Mouse (Mus musculus) heart, embryonic 16.5 days (tissue): ENCODE measurements at regions not wholly inside any gene's neighbourhood (a gene's known extent, or its start where the extent isn't known, plus 50 kb on each side); places are given as distances from the start of the nearest gene placed in this dataset.

Source experiments
- ATAC-seq: fragments of 200-750 bp; cut with Nextera tagmentation; replicated peaks from 2 replicates; pipeline ENCODE4 v1.8.0; 2017; ENCODE audit warnings: moderate number of reproducible peaks; ENCODE audit not compliant: insufficient read depth, low FRiP score; ENCODE audit errors: extremely low read depth
- H3K27ac ChIP-seq: fragments of 300-500 bp; sonication (generic); 2 replicates; pipeline ENCODE4 v1.5.1; 2014; ENCODE audit warnings: mild to moderate bottlenecking, low read length, control low read depth, moderate library complexity
- H3K27me3 ChIP-seq: fragments of 300-500 bp; sonication (generic); 2 replicates; pipeline ENCODE4 v1.6.1; 2014; ENCODE audit warnings: low read length, mixed read lengths; ENCODE audit not compliant: control insufficient read depth, insufficient read depth
- H3K36me3 ChIP-seq: fragments of 300-500 bp; sonication (generic); 2 replicates; pipeline ENCODE4 v1.6.1; 2014; ENCODE audit not compliant: control insufficient read depth, insufficient read depth
- H3K4me1 ChIP-seq: fragments of 300-500 bp; sonication (generic); 2 replicates; pipeline ENCODE4 v1.6.1; 2014; ENCODE audit warnings: low read length, mixed read lengths; ENCODE audit not compliant: control insufficient read depth, insufficient read depth
- H3K4me2 ChIP-seq: fragments of 300-500 bp; sonication (generic); 2 replicates; pipeline ENCODE4 v1.6.1; 2014; ENCODE audit warnings: low read depth, mild to moderate bottlenecking, control low read depth, low read length
- H3K4me3 ChIP-seq: fragments of 300-500 bp; sonication (generic); 2 replicates; pipeline ENCODE4 v1.5.1; 2014; ENCODE audit warnings: mild to moderate bottlenecking, control low read depth, low read length
- H3K9ac ChIP-seq: fragments of 300-500 bp; sonication (generic); 2 replicates; pipeline ENCODE4 v1.6.1; 2014; ENCODE audit warnings: low read length, control low read depth
- H3K9me3 ChIP-seq: fragments of 300-500 bp; sonication (generic); replicated peaks from 2 replicates; pipeline ENCODE4 v1.6.1; 2016; ENCODE audit warnings: low read length; ENCODE audit not compliant: control insufficient read depth
- WGBS: fragments of 180-500 bp; shearing (Covaris S2); extraction: QIAGEN DNeasy Blood & Tissue Kit; methylation state at CpG from one replicate; pipeline ENCODE4 v1.1.7; 2014; 5-methylcytosine and 5-hydroxymethylcytosine counted together

- H3K9ac ChIP-seq: no peak overlapping the region
- no peak overlapping the region for H3K27ac ChIP-seq
- no peak for ATAC-seq
- H3K4me1 ChIP-seq: no peaks in the 10 kb centered on the region
- no peaks in the 10 kb centered on the region for H3K9me3 ChIP-seq
- no peak overlapping the region for H3K4me3 ChIP-seq
- WGBS: 35% methylated on average over 2 of the region's 2 CpGs
- no peak overlapping the region for H3K4me2 ChIP-seq
- H3K27me3 ChIP-seq: no peaks in the 10 kb centered on the region
- H3K36me3 ChIP-seq: no peaks in the 10 kb centered on the region
Observed at GRCm38 (mm10) chr5:116776450-116776849, 184.8 kb upstream of the Srrm4 start.

- Histone ChIP-seq H3K9ac (no peak overlapping the region), H3K4me3 (no peak overlapping the region), H3K36me3 (no peaks in the 10 kb centered on the region), H3K27ac (no peak overlapping the region), H3K9me3 (peaks cover 4% of the 10 kb centered on the region; the same call in 1 of the 2 replicates), H3K4me1 (no peaks in the 10 kb centered on the region), H3K4me2 (no peak overlapping the region), H3K27me3 (no peaks in the 10 kb centered on the region)
- WGBS: 79% methylated on average over 2 of the region's 2 CpGs
- no peak for ATAC-seq
Observed at GRCm38 (mm10) chr5:116766261-116766660, 174.6 kb upstream of the Srrm4 start.

- H3K36me3 ChIP-seq: no peaks in the 10 kb centered on the region
- no peak overlapping the region for H3K4me3 ChIP-seq
- no peaks in the 10 kb centered on the region for H3K27me3 ChIP-seq
- WGBS: 85% methylated on average over 6 of the region's 6 CpGs
- H3K9me3 ChIP-seq: peaks cover 6% of the 10 kb centered on the region; the same call in 1 of the 2 replicates
- H3K4me1 ChIP-seq: no peaks in the 10 kb centered on the region
- H3K4me2 ChIP-seq: no peak overlapping the region
- no peak for ATAC-seq
- no peak overlapping the region for H3K27ac ChIP-seq
- H3K9ac ChIP-seq: no peak overlapping the region
Observed at GRCm38 (mm10) chr5:116761323-116761722, 169.7 kb upstream of the Srrm4 start.

- no peak overlapping the region for H3K27ac ChIP-seq
- H3K27me3 ChIP-seq: no peaks in the 10 kb centered on the region
- no peak overlapping the region for H3K4me2 ChIP-seq
- H3K9me3 ChIP-seq: peaks cover 6% of the 10 kb centered on the region; the same call in 1 of the 2 replicates
- no peak overlapping the region for H3K4me3 ChIP-seq
- no peak for ATAC-seq
- H3K4me1 ChIP-seq: no peaks in the 10 kb centered on the region
- no peak overlapping the region for H3K9ac ChIP-seq
- H3K36me3 ChIP-seq: no peaks in the 10 kb centered on the region
- WGBS: 73% methylated on average over 14 of the region's 14 CpGs
Observed at GRCm38 (mm10) chr5:116758687-116759086, 167.1 kb upstream of the Srrm4 start.

GRCm38 (mm10) chr5:116752941-116753340 is 161.3 kb upstream of the Srrm4 start:
- Histone ChIP-seq H3K9me3 (no peaks in the 10 kb centered on the region), H3K4me2 (no peak overlapping the region), H3K27me3 (no peaks in the 10 kb centered on the region), H3K4me3 (no peak overlapping the region), H3K27ac (no peak overlapping the region), H3K4me1 (no peaks in the 10 kb centered on the region), H3K36me3 (no peaks in the 10 kb centered on the region), H3K9ac (no peak overlapping the region)
- 63% methylated on average over 2 of the region's 2 CpGs for WGBS
- no peak for ATAC-seq

- Histone ChIP-seq H3K4me2 (no peak overlapping the region), H3K9ac (no peak overlapping the region), H3K4me1 (no peaks in the 10 kb centered on the region), H3K9me3 (no peaks in the 10 kb centered on the region), H3K27ac (no peak overlapping the region), H3K36me3 (no peaks in the 10 kb centered on the region), H3K4me3 (no peak overlapping the region), H3K27me3 (no peaks in the 10 kb centered on the region)
- ATAC-seq: no peak
- WGBS: 52% methylated on average over 1 of the region's 1 CpGs
Observed at GRCm38 (mm10) chr5:116752096-116752495, 160.5 kb upstream of the Srrm4 start.

- Histone ChIP-seq H3K36me3 (no peaks in the 10 kb centered on the region), H3K27ac (no peak overlapping the region), H3K4me2 (no peak overlapping the region), H3K27me3 (no peaks in the 10 kb centered on the region), H3K9ac (no peak overlapping the region), H3K9me3 (no peaks in the 10 kb centered on the region; the same call in 1 of the 2 replicates), H3K4me3 (no peak overlapping the region), H3K4me1 (no peaks in the 10 kb centered on the region)
- WGBS: 86% methylated on average over 4 of the region's 4 CpGs
- no peak for ATAC-seq
Observed at GRCm38 (mm10) chr5:116745776-116746175, 154.2 kb upstream of the Srrm4 start.

- Histone ChIP-seq H3K9me3 (no peaks in the 10 kb centered on the region; the same call in 1 of the 2 replicates), H3K4me2 (no peak overlapping the region), H3K4me3 (no peak overlapping the region), H3K36me3 (no peaks in the 10 kb centered on the region), H3K27ac (no peak overlapping the region), H3K27me3 (no peaks in the 10 kb centered on the region), H3K9ac (no peak overlapping the region), H3K4me1 (no peaks in the 10 kb centered on the region)
- ATAC-seq: no peak
- 48% methylated on average over 10 of the region's 10 CpGs for WGBS
Observed at GRCm38 (mm10) chr5:116744389-116744788, 152.8 kb upstream of the Srrm4 start.

GRCm38 (mm10) chr5:116735622-116736021 is 144.0 kb upstream of the Srrm4 start:
- no peaks in the 10 kb centered on the region for H3K27me3 ChIP-seq
- no peak for ATAC-seq
- H3K4me3 ChIP-seq: no peak overlapping the region
- no peak overlapping the region for H3K9ac ChIP-seq
- WGBS: 73% methylated on average over 4 of the region's 4 CpGs
- no peak overlapping the region for H3K27ac ChIP-seq
- no peak overlapping the region for H3K4me2 ChIP-seq
- H3K9me3 ChIP-seq: 0 out of 2 replicates have a peak, but pooled peaks cover 5% of the 10 kb centered on the region
- no peaks in the 10 kb centered on the region for H3K4me1 ChIP-seq
- H3K36me3 ChIP-seq: no peaks in the 10 kb centered on the region
